Mouse (Mus musculus): Measurements from ENCODE around the gene Lgals3. TPM values are rescaled to one million over a fixed set of nuclear protein-coding genes. Genes with fewer than 3 reads are reported as not detected.
A peak's percentile ranks its signal among the peaks of the same experiment; 100 is the strongest.

The Lgals3 gene
- total RNA-seq, 2 experiments from 2014 or later, result 18.5 to 42.1 TPM

GRCm38 (mm10) chr14:47366881-47367321 is 650 bp upstream of the Lgals3 start:
- DNase-seq (ENCODE audit: low spot score in 2 of 2), result no peak

GRCm38 (mm10) chr14:47369741-47370140 is 2.2 kb downstream of the Lgals3 start:
- no peak for DNase-seq (ENCODE audit: low spot score in 2 of 2)

GRCm38 (mm10) chr14:47370790-47371189 is 3.2 kb downstream of the Lgals3 start:
- no peak for DNase-seq (ENCODE audit: low spot score in 2 of 2)

- no peak for DNase-seq (ENCODE audit: low spot score in 2 of 2)
Measured at GRCm38 (mm10) chr14:47371689-47372088, 4.1 kb downstream of the Lgals3 start.

GRCm38 (mm10) chr14:47373728-47374678 is 6.5 kb downstream of the Lgals3 start:
- peak; percentile 44 to 48 for DNase-seq (ENCODE audit: low spot score in 2 of 2)

DNA sequence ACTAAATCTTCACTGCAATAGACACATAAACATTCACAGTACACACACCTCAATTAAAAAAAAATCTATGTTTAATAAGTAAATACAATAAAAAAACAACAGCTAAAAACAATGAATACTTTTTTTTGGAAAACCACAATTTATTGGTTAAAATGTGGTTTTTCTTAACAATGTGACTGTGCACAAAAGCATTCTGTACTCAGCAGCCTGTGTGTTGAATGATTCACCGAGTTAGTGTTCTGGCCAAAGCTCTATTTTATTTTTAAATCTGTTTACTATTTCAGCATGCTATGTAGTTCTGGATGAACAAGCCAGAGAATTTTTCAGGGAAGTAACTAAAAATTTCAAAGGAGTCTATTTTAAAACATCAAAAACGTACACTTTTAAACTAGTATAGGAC is 9.0 kb downstream of the Lgals3 start:
- DNase-seq (ENCODE audit: low spot score in 2 of 2), result no peak

DNA sequence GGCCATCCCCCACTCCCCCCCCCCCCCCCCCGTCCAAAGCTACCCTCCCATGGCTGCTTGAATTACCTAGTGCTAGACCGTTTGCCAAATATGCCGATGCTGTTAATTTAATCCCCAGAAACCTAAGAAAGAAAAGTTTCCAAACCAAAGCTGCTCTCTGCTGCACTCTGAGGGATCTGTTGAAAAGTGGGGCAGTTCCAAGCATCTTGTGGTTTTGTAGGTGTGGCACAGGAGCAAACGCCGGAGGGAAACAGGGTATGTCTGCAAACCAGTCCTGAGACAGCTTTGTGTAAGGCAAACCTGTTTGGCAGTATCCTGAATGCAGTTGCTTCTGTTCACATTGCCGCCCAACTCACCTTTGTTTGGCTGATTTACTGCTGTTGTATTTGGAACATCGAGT is 10.8 kb downstream of the Lgals3 start:
- no peak for DNase-seq (ENCODE audit: low spot score in 2 of 2)

- no peak for DNase-seq (ENCODE audit: low spot score in 2 of 2)
Measured at GRCm38 (mm10) chr14:47383911-47384310, 16.4 kb downstream of the Lgals3 start.

DNA sequence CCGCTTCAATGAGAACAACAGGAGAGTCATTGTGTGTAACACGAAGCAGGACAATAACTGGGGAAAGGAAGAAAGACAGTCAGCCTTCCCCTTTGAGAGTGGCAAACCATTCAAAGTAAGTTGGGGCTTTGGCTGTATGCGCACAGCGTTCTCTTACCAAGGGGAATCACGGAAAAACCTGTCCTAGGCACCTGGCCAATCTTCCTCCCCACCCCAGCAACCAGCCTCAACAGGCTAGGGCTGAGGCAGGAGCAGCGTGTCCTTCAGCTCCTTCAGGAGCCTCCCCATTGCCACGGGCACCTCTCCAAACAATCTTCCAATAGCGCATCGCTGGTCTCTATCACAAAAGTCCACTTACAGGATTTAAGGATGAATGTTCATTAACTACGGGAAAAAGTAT is 17.1 kb downstream of the Lgals3 start:
- DNase-seq (ENCODE audit: low spot score in 2 of 2), result no peak

GRCm38 (mm10) chr14:47386125-47386524 is 18.6 kb downstream of the Lgals3 start:
- no peak for DNase-seq (ENCODE audit: low spot score in 2 of 2)

DNA sequence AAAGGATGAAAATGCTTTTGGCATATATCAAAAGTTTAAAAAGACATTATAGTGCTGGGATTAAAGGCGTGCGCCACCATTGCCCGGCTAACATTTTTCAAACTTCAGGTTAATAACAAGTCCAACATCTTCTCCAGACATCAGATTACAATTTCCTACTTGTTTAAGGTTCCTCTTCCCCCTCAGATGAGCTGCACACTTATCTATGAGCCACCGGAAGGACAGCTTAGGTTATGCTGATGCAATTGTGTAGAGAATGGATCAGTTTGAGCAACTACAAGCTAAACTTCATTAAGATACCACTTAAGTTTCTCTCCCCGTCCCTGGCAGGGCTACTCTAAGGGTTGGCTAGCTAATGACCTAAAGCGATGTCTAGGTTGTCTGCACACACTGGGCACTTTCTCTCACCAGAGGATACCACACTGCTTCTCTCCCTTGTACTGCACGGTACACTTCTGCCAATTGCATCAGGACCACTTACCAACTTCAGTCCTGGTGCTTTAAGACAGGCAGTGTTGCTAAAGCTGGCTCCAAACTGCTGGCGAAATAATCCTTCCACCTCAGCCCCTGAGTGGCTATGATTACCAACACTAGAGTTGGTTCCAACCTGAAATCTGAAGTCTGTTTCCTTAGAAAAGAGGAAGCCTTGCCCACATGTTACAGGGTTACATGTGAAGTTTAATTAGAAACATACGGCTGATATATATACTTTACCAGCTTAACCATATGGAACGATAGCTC is 26.0 kb downstream of the Lgals3 start:
- DNase-seq (ENCODE audit: low spot score in 2 of 2), result no peak

DNA sequence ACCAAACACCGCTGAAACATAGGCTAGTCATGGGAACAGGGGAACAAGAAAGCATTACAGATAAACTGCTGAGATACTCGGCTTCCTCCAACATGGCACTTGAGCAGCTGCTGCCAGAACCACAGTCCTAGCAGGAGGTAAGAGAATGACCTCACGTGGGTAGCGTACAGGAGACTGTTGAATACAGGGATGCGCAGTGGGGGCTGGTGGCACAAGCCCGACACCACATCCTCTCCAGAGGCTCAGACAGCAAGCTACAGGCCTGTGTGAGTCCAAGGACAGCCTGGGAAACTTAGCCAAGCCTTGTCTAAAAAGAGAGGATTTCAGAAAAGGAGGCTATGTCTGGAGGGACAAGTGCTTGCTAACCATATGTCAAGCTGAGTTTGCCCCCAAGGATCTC is 27.5 kb downstream of the Lgals3 start:
- no peak for DNase-seq (ENCODE audit: low spot score in 2 of 2)

DNA sequence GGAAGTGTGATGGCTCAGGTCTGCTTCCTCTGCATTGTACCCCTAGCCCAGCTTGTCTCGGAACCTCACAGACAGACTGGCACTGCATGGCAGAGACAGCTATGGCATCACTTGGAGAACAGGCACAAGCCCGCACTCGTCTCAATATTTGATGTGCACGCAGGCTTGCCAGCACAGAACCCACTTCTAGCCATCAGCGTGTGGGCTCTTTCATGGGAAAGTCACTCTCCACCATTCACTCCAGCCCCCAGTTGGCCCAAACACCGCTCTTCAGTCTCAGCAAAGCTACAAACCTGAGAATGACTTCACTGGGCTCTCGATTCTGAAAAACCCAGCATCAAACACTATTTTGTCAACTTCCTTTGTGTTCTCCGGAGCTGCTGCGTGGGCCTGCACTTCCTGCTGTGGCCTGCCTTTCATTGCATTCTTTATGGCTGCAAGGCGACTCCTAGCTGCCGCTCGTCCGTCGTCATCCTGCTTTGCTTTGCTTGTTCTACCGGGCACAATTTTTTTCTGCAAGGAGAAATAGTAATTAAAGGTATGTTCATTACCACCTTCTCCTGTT is 28.0 kb downstream of the Lgals3 start:
- no peak for DNase-seq (ENCODE audit: low spot score in 2 of 2)

DNA sequence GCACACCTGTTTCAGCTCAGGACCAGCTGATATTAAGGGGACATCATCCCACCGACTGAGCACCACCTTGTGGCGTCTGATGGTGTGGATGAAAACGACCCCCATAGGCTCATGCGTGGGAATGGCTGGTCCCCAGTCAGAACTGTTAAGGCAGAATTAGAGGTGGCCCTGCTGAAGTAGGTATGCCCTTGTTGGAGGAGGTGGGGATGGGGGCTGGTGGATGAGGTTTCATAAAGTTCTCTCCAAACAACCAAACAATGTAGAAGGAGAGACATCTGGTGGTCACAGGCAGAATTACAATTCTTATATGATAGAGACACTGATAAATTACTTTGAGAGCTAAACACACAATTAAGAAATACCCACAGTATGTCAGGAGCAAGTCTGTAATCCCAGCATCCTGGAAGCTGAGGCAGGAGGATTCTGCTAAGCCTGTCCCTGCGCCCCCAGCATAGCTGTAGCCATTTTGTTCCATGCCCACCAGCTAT is 28.7 kb downstream of the Lgals3 start:
- DNase-seq (ENCODE audit: low spot score in 2 of 2), result no peak

- DNase-seq (ENCODE audit: low spot score in 2 of 2), result no peak
Measured at GRCm38 (mm10) chr14:47402735-47403134, 35.2 kb downstream of the Lgals3 start.

DNA sequence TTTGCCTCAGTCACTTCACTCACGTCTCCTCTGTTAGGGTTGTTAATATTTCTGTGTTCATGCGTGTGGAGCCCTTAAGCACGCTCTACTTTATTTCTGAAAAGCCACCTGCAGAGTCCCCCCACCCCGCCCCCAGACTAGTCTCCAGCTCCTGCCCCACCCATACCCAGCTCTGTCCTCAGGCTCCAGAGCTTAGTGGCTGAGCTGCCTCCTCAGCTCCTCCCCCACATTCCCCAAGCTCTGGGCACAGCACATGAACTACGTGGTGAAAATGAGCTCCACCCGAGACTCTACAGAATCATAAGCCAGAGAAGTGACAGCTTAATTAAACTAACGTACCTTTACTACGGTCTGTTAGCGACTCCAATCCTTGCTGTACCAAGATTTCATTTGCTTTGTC is 38.4 kb downstream of the Lgals3 start:
- no peak for DNase-seq (ENCODE audit: low spot score in 2 of 2)

GRCm38 (mm10) chr14:47417346-47417745 is 49.8 kb downstream of the Lgals3 start:
- no peak for DNase-seq (ENCODE audit: low spot score in 2 of 2)

DNA sequence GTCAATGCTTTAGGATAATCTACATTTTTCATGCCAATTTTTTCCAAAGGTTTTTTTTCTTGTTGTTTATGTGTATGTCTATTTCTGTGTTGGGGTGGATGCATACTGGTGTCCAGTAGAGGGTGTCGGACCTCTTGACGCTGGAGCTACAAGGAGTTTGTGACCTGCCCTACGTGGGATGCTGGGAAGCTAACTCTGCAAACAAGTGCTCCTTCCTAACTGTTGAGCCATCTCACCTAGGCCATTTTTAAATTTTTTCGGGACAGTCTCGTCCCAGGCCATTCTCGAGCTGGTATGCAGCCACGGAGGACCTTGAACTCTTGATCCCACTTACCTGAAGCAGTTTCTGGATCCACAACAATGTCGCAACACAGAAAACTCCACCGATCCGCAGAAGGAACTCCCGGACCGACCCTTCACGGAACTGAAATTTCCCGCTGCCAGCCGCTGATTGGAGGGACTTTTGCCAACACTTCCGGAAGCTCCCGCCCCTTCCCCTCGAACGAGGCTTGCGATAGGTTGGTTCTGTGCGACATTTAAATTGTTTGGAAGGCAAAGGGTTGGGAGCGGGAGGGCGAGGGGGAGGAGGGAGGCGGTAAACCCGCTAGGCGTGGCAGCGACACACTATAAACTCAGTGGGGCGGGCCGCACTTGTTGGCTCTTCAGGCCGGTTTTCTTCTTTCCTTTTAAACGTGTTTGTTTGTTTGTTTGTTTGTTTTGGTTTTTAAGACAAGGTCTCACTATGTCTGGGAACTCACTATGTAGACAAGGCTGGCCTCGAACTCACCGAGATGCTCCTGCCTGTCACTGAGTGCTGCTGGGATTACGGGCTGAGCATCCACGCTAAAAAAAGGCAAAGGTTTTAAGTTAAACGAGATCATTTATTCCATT is 50.5 kb downstream of the Lgals3 start, which contains the start of gene Dlgap5:
TSS of gene Dlgap5 (minus strand) at position 633 of the 891 bp plus-strand sequence.
- peak; percentile 81 to 85 for DNase-seq (ENCODE audit: low spot score in 2 of 2)

DNA sequence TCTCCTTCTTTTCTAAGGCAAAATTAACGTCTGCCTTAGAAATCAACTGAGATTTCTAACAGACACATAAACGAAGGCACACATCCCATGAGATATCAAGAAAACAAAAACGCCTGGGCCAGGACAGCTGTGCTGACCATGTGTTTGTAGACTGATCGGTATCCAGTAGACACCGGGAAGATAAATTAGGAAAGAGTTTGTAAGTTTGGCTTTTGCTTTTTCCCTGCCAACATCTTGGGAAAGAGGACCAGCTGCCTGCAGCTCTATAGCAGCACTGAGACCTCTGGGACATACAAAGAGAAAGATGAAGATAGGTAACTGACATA is 51.1 kb downstream of the Lgals3 start:
- no peak for DNase-seq (ENCODE audit: low spot score in 2 of 2)

DNA sequence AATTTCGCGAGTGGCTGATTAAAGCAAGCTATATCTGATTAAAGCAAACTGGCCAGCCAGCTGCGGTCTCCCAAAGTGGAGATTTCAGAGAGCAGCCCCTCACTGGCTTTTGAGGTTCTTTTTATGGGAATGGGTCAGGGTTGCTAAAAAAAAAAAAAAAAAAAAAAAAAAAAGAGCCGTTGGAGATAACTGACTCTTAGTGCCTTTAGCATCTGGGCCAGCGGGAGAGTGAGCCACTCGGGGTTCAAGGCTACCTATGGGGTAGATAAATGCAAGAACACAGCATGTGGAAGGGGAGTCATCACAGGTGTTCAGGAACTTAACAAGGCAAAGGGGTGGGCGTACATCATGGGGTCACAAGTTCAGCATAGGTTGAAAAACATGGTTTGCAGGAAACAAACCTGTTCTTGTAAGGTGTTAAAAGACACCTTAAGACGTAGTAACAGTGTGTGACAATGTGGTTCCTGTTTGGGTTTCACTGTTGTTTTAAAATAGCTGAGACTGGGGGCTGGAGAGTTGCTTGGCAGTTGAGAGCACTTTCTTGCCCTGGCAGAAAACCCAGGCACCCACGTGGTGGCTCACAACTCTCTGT is 51.6 kb downstream of the Lgals3 start:
- DNase-seq (ENCODE audit: low spot score in 2 of 2), result no peak
